Mouse (Mus musculus) central nervous system, embryonic 18 days (tissue): ENCODE results near the gene Dph6. TPM values are rescaled to one million over a fixed set of nuclear protein-coding genes. Genes with fewer than 3 reads are reported as not detected.

Experiments used
- polyA plus RNA-seq: library from polyadenylated mRNA; depleted of rRNA; stranded (reverse); fragments of >200 nt; gene quantifications from 2 replicates; pipeline ENCODE4 v1.2.3, GENCODE M21; 2012; rRNA removed

Gene Dph6
- polyA plus RNA-seq: 13.9 and 14.1 TPM in 2 replicates

GRCm38 (mm10) chr2:114654365-114655239, at the start of gene Dph6:
Dph6 (minus strand) TSS chr2:114654964.

